Mouse (Mus musculus) heart, postnatal 0 days (tissue): ENCODE measurements around the gene Klrg1.

Experiments
- CTCF ChIP-seq: IDR thresholded peaks from 2 replicates; pipeline ENCODE4 v1.5.1; 2016; ENCODE audit warnings: antibody characterized with exemption, control low read depth, low read depth
- EP300 ChIP-seq: IDR thresholded peaks from 2 replicates; pipeline ENCODE4 v1.6.1; 2016; ENCODE audit warnings: antibody characterized with exemption, low read depth

DNA sequence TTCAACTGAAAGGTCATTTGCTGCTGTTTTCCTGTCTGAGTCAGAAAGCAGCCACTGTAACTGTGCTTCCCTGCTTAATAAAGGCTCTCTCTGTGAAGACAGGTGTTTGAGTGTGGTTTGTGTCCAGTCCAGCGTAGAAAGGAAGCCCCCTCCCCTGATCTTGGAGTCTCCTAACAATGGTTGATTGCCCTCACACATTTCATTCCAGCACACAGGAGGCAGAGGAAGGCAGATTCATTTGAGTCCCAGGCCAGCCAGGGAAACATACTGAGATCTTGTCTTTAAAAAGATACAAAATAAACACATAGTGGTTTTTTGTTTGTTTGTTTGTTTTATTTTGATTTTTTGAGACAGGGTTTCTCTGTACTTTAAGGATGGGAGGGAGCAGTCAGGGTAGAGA, 19.4 kb upstream of the Klrg1 start:
- TF ChIP-seq EP300 (no peak), CTCF (no peak)
